Mouse (Mus musculus): ENCODE measurements at regions not wholly inside any gene's neighbourhood (a gene's known extent, or its start where the extent isn't known, plus 50 kb on each side); places are given as distances from the start of the nearest gene placed in this dataset.

DNA sequence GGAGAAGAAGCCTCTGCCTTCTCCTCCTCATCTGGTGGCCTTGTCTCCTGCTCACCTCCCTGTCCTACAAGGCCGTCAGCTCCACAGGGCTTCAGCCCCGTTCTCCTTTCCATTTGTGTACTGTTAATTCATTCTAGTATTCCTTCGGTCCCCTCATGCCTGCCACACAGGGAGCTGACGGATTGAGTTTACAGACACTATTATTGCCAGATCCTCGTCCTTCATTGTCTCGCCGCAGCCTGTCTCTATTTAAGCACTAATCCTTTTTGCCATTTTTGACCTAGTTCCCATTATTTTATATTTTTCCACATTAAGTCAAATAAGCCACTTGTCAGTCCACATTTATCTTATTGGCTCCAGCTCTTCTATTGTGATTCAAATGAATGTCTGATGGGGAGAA lies 64.2 kb upstream of the Cd180 start:
- H3K9me3 ChIP-seq (ENCODE audit: low read length), result no peaks in the 10 kb centered on the region
- WGBS, result 35% methylated on average over 7 of the region's 7 CpGs
- no peak for TF ChIP-seq CTCF (IDR thresholded peaks at IDR 0.05; ENCODE audit: low read depth)

DNA sequence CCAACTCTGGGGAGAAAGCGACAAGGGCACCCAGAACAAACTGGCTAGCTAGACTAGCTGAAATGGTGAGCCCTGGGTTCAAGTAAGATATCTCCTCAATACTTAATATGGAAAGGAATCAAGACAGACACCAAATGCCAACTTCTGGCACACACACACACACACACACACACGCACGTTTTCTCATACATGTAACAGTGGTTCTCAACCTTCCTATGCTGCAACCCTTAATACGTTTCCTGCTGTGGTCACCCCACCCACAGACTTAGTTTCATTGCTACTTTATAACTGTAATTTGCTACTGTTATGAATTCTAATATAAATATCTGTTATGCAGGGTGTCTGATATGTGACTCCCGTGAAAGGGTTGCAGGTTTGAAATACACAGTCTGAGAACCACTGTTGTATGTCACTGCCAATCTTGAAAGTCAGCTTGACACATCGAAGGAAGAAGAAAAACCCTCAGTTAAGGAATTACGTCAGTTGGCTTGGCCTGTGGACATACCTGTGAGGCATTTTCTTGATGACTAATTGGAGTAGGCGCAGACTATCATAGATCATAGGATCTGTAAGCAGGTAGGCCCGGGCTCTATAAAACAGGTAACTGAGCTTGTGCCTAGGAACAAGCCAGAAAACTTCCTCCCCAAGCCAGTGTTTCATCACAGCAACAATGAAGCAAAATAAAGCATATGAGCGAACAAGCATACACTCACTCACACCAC lies 59.0 kb upstream of the Cd180 start:
- Histone ChIP-seq H3K36me3 (ENCODE audit: insufficient read depth, low read length) (no peaks in the 10 kb centered on the region), H3K4me2 (ENCODE audit: low read depth, low read length) (no peak overlapping the region), H3K9me3 (ENCODE audit: low read length) (no peaks in the 10 kb centered on the region), H3K27me3 (ENCODE audit: insufficient read depth, low read length) (no peaks in the 10 kb centered on the region), H3K4me1 (ENCODE audit: insufficient read depth, low read length) (no peaks in the 10 kb centered on the region), H3K27ac (no peak overlapping the region), H3K9ac (replicated peaks; ENCODE audit: low read length) (no peak overlapping the region), H3K4me3 (ENCODE audit: low read length) (no peak overlapping the region)
- no peak for TF ChIP-seq CTCF (IDR thresholded peaks at IDR 0.05; ENCODE audit: low read depth)
- 95% methylated on average over 10 of the region's 10 CpGs for WGBS
- DNase-seq (ENCODE audit: low spot score), result no peak
- ATAC-seq, result no peak

More for the DNA sequence above, 64.2 kb upstream of the Cd180 start:
- no peak for DNase-seq (ENCODE audit: low spot score)
- no peak overlapping the region for H3K9ac ChIP-seq (replicated peaks; ENCODE audit: low read length)
- no peaks in the 10 kb centered on the region for H3K4me1 ChIP-seq (ENCODE audit: insufficient read depth, low read length)
- no peak overlapping the region for H3K4me3 ChIP-seq (ENCODE audit: low read length)
- H3K27me3 ChIP-seq (ENCODE audit: insufficient read depth, low read length), result no peaks in the 10 kb centered on the region
- H3K4me2 ChIP-seq (ENCODE audit: low read depth, low read length), result no peak overlapping the region
- ATAC-seq, result no peak
- H3K27ac ChIP-seq, result no peak overlapping the region
- H3K36me3 ChIP-seq (ENCODE audit: insufficient read depth, low read length), result no peaks in the 10 kb centered on the region

DNA sequence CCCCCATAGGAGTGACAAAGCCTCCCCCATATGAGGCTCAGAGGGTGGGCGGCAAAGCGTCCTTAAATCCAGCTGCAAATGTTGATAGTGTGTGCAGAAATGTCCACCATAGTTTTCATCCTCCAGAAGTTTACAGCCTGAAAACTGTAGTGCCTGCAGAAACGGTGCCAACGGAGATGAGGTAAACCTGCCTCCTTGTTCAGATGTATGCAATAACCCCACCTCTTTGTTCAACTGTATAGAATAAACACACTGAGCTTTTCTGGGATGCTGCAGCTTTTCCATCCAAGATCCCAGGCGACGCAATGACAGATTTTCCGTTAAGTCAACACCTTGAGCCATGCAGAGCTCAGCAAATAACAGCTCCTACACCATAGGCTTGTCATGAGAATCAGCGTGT lies 57.3 kb upstream of the Cd180 start:
- no peak for TF ChIP-seq CTCF (IDR thresholded peaks at IDR 0.05; ENCODE audit: low read depth)
- no peaks in the 10 kb centered on the region for H3K36me3 ChIP-seq (ENCODE audit: insufficient read depth, low read length)
- H3K4me1 ChIP-seq (ENCODE audit: insufficient read depth, low read length), result no peaks in the 10 kb centered on the region
- WGBS, result 69% methylated on average over 8 of the region's 8 CpGs
- no peaks in the 10 kb centered on the region for H3K27me3 ChIP-seq (ENCODE audit: insufficient read depth, low read length)
- no peak for ATAC-seq
- H3K9ac ChIP-seq (replicated peaks; ENCODE audit: low read length), result no peak overlapping the region
- DNase-seq (ENCODE audit: low spot score), result no peak
- H3K9me3 ChIP-seq (ENCODE audit: low read length), result no peaks in the 10 kb centered on the region
- no peak overlapping the region for H3K4me2 ChIP-seq (ENCODE audit: low read depth, low read length)
- H3K4me3 ChIP-seq (ENCODE audit: low read length), result no peak overlapping the region
- no peak overlapping the region for H3K27ac ChIP-seq

DNA sequence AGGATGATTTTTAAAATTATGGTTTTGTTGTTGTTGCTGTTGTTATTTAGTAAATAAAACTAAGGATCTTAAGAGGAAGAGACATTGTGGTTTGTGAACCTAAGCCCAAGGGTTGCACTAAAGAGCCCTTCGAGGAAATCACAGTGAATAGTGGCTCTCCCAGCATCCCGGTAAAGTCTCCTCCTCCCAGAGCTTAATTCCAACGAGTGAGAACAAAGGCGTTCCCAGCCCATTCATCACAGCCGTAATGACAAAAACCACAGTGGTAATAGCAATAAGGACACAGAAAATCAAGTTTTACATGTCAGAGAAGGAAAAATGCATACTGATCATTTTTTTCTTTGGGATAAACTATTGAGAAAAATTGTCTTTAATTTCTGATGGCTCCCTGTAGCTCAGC lies 56.3 kb upstream of the Cd180 start:
- H3K27ac ChIP-seq, result no peak overlapping the region
- H3K27me3 ChIP-seq (ENCODE audit: insufficient read depth, low read length), result no peaks in the 10 kb centered on the region
- 17% methylated on average over 5 of the region's 5 CpGs for WGBS
- no peak for TF ChIP-seq CTCF (IDR thresholded peaks at IDR 0.05; ENCODE audit: low read depth)
- no peak for DNase-seq (ENCODE audit: low spot score)
- H3K4me3 ChIP-seq (ENCODE audit: low read length), result no peak overlapping the region
- H3K4me2 ChIP-seq (ENCODE audit: low read depth, low read length), result no peak overlapping the region
- H3K36me3 ChIP-seq (ENCODE audit: insufficient read depth, low read length), result no peaks in the 10 kb centered on the region
- H3K9me3 ChIP-seq (ENCODE audit: low read length), result no peaks in the 10 kb centered on the region
- ATAC-seq, result no peak
- H3K4me1 ChIP-seq (ENCODE audit: insufficient read depth, low read length), result no peaks in the 10 kb centered on the region
- H3K9ac ChIP-seq (replicated peaks; ENCODE audit: low read length), result no peak overlapping the region

DNA sequence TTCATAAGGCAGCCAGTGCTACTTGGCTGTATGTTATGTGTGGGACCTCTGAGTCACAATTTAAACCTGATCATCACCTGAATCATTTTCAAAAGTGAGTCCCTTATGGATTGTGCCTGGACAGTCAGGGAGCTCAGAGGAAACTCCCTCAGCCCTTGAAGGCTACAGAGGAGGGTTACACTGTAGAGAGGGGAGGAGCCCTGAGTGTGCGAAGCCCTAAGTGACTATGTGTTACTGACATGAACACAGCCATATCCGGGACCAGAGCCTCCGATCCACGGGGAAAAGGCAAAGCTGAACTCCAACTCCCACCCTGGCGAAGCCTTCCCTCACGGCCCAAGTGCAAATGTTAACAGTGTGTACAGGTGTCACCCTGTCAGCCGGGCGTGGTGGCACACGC lies 53.7 kb upstream of the Cd180 start:
- Histone ChIP-seq H3K4me1 (ENCODE audit: insufficient read depth, low read length) (peaks cover 5% of the 10 kb centered on the region; the same call in 1 of the 2 replicates), H3K9ac (replicated peaks; ENCODE audit: low read length) (no peak overlapping the region), H3K27me3 (ENCODE audit: insufficient read depth, low read length) (no peaks in the 10 kb centered on the region), H3K9me3 (ENCODE audit: low read length) (no peaks in the 10 kb centered on the region), H3K27ac (no peak overlapping the region), H3K36me3 (ENCODE audit: insufficient read depth, low read length) (no peaks in the 10 kb centered on the region), H3K4me2 (ENCODE audit: low read depth, low read length) (no peak overlapping the region), H3K4me3 (ENCODE audit: low read length) (no peak overlapping the region)
- 94% methylated on average over 9 of the region's 9 CpGs for WGBS
- no peak for DNase-seq (ENCODE audit: low spot score)
- TF ChIP-seq CTCF (IDR thresholded peaks at IDR 0.05; ENCODE audit: low read depth), result no peak
- ATAC-seq, result no peak

DNA sequence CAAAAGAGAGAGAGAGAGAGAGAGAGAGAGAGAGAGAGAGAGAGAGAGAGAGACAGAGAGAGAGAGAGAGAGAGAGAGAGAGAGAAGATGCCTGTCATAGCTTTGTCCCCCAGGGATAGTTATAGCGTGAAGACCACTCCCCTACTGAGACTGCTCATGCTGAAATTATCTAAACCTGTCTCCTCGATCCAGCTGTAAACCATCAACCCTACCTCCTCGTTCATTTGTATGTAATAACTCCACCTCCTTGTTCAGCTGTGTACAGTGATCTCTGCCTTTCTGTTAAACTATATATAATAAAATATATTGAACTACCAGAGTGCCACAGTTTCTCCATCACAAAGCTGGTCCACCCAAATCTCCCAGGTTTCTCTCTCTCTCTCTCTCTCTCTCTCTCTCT lies 53.2 kb upstream of the Cd180 start:
- H3K9me3 ChIP-seq (ENCODE audit: low read length), result no peaks in the 10 kb centered on the region
- ATAC-seq (no peak), DNase-seq (ENCODE audit: low spot score) (no peak)
- no peaks in the 10 kb centered on the region for H3K36me3 ChIP-seq (ENCODE audit: insufficient read depth, low read length)
- H3K27me3 ChIP-seq (ENCODE audit: insufficient read depth, low read length), result no peaks in the 10 kb centered on the region
- 42% methylated on average over 3 of the region's 3 CpGs for WGBS
- TF ChIP-seq CTCF (IDR thresholded peaks at IDR 0.05; ENCODE audit: low read depth), result no peak
- H3K4me3 ChIP-seq (ENCODE audit: low read length), result no peak overlapping the region
- H3K4me1 ChIP-seq (ENCODE audit: insufficient read depth, low read length), result peaks cover 5% of the 10 kb centered on the region; the same call in 1 of the 2 replicates
- H3K27ac ChIP-seq, result no peak overlapping the region
- H3K4me2 ChIP-seq (ENCODE audit: low read depth, low read length), result no peak overlapping the region
- H3K9ac ChIP-seq (replicated peaks; ENCODE audit: low read length), result no peak overlapping the region
